13 mouse cellular contexts compared by ENCODE assay signal in genomic region chr4:40509534-40509933, GRCm38 (mm10). TPM values are rescaled to one million over a fixed set of nuclear protein-coding genes. Genes with fewer than 3 reads are reported as not detected.
DNase-seq lines count a peak whose midpoint lies in the region; ATAC-seq and TF ChIP-seq lines count a peak whose summit lies in the region.
"Had no signal": no experiment of that assay in that cellular context is flagged by ENCODE, and none has a peak within 500 bp of the region (broad histone marks: within the 10 kb centered on the region; RNA-seq: fewer than 3 reads in every experiment).

No protein-coding gene starts in this region.

- H3K4me1 ChIP-seq in hindbrain, embryonic 14.5 days (replicated peaks; ENCODE audit: control insufficient read depth, insufficient read depth, low read length) = no peaks in the 10 kb centered on the region
- H3K4me1 ChIP-seq in hindbrain, embryonic 10.5 days (replicated peaks) = no peaks in the 10 kb centered on the region
- H3K4me1 ChIP-seq in midbrain, embryonic 15.5 days = 0 out of 2 replicates have a peak, but pooled peaks cover 3% of the 10 kb centered on the region

- DNase-seq in hindbrain, embryonic 14.5 days (ENCODE audit: low spot score) = no peak
- no peak for DNase-seq in hindbrain, embryonic 10.5 days (ENCODE audit: low spot score)
- DNase-seq in brain, embryonic 14.5 days (ENCODE audit: low read depth) = peak; percentile 34
- peak; percentile 55 for DNase-seq in layer of hippocampus, adult 11-12 months (ENCODE audit: low spot score)
- no peak for DNase-seq in c-Kit-positive CD71-positive TER-119-positive erythroid progenitor cells, embryonic 14.5 days (ENCODE audit: low spot score)
- DNase-seq in embryo, embryonic 10 days (ENCODE audit: low spot score) = no peak
- DNase-seq: adrenal gland, postnatal 36 days; cerebellum, adult 9-10 months; gastrocnemius, postnatal 25 days; kidney, postnatal 36 days had no signal

- H3K36me3 ChIP-seq in hindbrain, embryonic 14.5 days (replicated peaks; ENCODE audit: control insufficient read depth, insufficient read depth) = no peaks in the 10 kb centered on the region
- H3K36me3 ChIP-seq in hindbrain, embryonic 10.5 days = no peaks in the 10 kb centered on the region
- no peaks in the 10 kb centered on the region for H3K36me3 ChIP-seq in midbrain, embryonic 15.5 days (replicated peaks)

- no peak overlapping the region for H3K4me2 ChIP-seq in hindbrain, embryonic 14.5 days (replicated peaks)
- 0 out of 2 replicates have a peak overlapping the region, but pooled peaks have one; percentile 0 for H3K4me2 ChIP-seq in midbrain, embryonic 15.5 days

- 53% methylated on average over 16 of the region's 16 CpGs for WGBS in hindbrain, embryonic 14.5 days
- 77% methylated on average over 16 of the region's 16 CpGs for WGBS in hindbrain, embryonic 10.5 days
- 49% methylated on average over 16 of the region's 16 CpGs for WGBS in midbrain, embryonic 15.5 days

- no peak for TF ChIP-seq CTCF in brain, embryonic 14.5 days (IDR thresholded peaks at IDR 0.05; ENCODE audit: borderline replicate concordance, extremely low read depth, insufficient read depth, insufficient read length)

- H3K4me3 ChIP-seq in hindbrain, embryonic 14.5 days (replicated peaks; ENCODE audit: low read length) = no peak overlapping the region
- H3K4me3 ChIP-seq in hindbrain, embryonic 10.5 days = no peak overlapping the region
- no peak overlapping the region for H3K4me3 ChIP-seq in midbrain, embryonic 15.5 days

- no peak for TF ChIP-seq POLR2A in brain, embryonic 14.5 days (IDR thresholded peaks at IDR 0.05; ENCODE audit: borderline replicate concordance, extremely low read depth, insufficient read depth, insufficient read length, poor library complexity, severe bottlenecking)

- no peak overlapping the region for H3K9ac ChIP-seq in hindbrain, embryonic 14.5 days
- H3K9ac ChIP-seq in midbrain, embryonic 15.5 days = no peak overlapping the region
- H3K9ac ChIP-seq: liver, embryonic 14.5 days had no signal

- ATAC-seq in hindbrain, embryonic 14.5 days (ENCODE audit: low FRiP score) = peak; percentile 69; the same call in 1 of the 2 replicates
- ATAC-seq in midbrain, embryonic 15.5 days (replicated peaks) = no peak; the same call in 1 of the 2 replicates
- ATAC-seq in megakaryocyte progenitor cell, adult 5-6 weeks (replicated peaks; ENCODE audit: poor library complexity) = no peak

- H3K27ac ChIP-seq in hindbrain, embryonic 14.5 days = no peak overlapping the region
- no peak overlapping the region for H3K27ac ChIP-seq in hindbrain, embryonic 10.5 days
- H3K27ac ChIP-seq in midbrain, embryonic 15.5 days = no peak overlapping the region
- H3K27ac ChIP-seq: liver, embryonic 14.5 days had no signal

- no peaks in the 10 kb centered on the region for H3K27me3 ChIP-seq in hindbrain, embryonic 14.5 days (ENCODE audit: control insufficient read depth, insufficient read depth, low read length)
- H3K27me3 ChIP-seq in hindbrain, embryonic 10.5 days (ENCODE audit: insufficient read depth, poor library complexity, severe bottlenecking) = no peaks in the 10 kb centered on the region
- H3K27me3 ChIP-seq in midbrain, embryonic 15.5 days (replicated peaks) = no peaks in the 10 kb centered on the region

- H3K9me3 ChIP-seq in hindbrain, embryonic 14.5 days (ENCODE audit: control insufficient read depth, low read length) = no peaks in the 10 kb centered on the region
- H3K9me3 ChIP-seq in hindbrain, embryonic 10.5 days = no peaks in the 10 kb centered on the region
- H3K9me3 ChIP-seq in midbrain, embryonic 15.5 days = no peaks in the 10 kb centered on the region

RNA-seq across cellular contexts. Expression of gene Tmem215, which starts 37.6 kb away (rescaled TPM):
- polyA plus RNA-seq in hindbrain, embryonic 14.5 days (2014; fragmentation: Nextera tagmentation; extraction: Ambion mirVana) = 0.67 and 1.5 TPM in 2 replicates
- polyA plus RNA-seq in hindbrain, embryonic 10.5 days (2016; fragmentation: Nextera tagmentation; extraction: Ambion mirVana) = 0.25 and 0.61 TPM in 2 replicates
- 0.30 and 0.43 TPM in 2 replicates for polyA plus RNA-seq in brain, embryonic 14.5 days (2012; rRNA removed)
- 0.68 and 0.70 TPM in 2 replicates for polyA plus RNA-seq in midbrain, embryonic 15.5 days (2015; fragmentation: Nextera tagmentation; extraction: Ambion mirVana)
- total RNA-seq in megakaryocyte progenitor cell, adult 5-6 weeks (2015) = 0.78 and 1.1 TPM in 2 replicates
- 0.71 and 1.5 TPM in 2 replicates for total RNA-seq in megakaryocyte progenitor cell, adult 5-6 weeks (2017)
- total RNA-seq: adrenal gland, postnatal 36 days; gastrocnemius, postnatal 25 days had no signal

Comparison
In these comparisons a context has a peak if more than half of its experiments do, and no peak if none do; other contexts are left out.
1. DNase-seq: peak in brain, embryonic 14.5 days (single experiment) and layer of hippocampus, adult 11-12 months (single experiment); none in hindbrain, embryonic 14.5 days (single experiment), hindbrain, embryonic 10.5 days (single experiment), c-Kit-positive CD71-positive TER-119-positive erythroid progenitor cells, embryonic 14.5 days (single experiment) and embryo, embryonic 10 days (single experiment).